Mouse (Mus musculus): ENCODE measurements around the gene Actl11.

Actl11 gene

DNA sequence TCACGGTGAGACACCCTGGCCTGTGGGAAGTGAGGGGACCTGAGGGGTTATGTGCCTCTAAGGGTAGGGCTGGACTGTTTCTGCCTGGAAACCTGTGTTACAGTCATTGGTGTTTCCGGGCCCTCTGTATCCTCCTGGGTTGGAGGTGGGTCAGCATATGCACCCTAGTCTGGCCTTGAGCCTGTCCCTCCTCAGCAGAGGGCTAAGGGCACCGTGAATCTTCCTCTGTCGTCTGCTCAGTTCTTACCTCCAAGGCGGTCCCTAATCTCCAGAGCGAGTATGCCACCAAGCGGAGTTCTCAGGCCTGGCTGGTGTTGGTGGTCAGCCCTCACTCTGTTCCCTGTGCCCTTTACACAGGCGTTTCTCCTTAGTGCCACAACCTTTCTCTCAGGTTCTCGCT lies 34.6 kb downstream of the Actl11 start:
- DNase-seq, result no peak

DNA sequence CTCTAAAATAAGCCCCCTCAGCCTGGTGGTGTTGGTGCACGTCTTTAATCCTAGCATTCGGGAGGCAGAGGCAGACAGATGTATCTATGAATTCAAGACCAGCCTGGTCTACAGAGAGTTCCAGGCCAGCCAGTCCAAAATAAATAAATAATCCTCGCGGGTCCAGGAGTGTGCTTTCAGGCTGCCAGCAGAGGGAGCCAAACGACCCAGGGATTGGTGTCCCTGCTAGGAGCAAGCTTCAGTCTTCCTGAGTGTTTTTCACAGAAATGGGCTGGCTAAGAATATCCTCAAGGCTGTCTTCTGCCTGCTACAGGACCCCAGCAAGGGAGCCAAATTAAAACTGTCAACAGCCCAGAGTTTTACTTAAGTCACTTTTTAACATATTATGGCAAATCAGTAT lies 35.4 kb downstream of the Actl11 start:
- DNase-seq, result peak; percentile 95

GRCm38 (mm10) chr9:107964681-107965080 lies 36.4 kb downstream of the Actl11 start:
- DNase-seq, result no peak

GRCm38 (mm10) chr9:107966676-107967075 lies 38.4 kb downstream of the Actl11 start:
- no peak for DNase-seq

DNA sequence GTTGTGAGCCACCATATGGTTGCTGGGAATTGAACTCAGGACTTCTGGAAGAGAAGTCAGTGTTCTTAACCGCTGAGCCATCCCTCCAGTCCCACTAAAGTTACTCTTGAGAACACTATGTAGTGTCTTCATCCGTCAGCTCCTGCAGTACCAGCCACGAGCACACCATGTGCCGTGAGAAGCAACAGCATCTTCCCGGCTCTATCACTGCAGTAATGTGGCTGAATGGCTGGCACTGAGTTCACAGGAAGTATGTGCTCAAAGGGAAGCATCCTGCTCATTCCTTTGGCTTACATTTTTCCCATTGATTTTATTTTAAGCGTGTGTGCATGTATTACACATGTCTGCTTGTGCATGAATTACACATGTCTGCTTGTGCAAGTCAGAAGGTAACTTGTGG lies 39.2 kb downstream of the Actl11 start:
- DNase-seq, result no peak

GRCm38 (mm10) chr9:107968531-107968930 lies 40.3 kb downstream of the Actl11 start:
- DNase-seq, result no peak

DNA sequence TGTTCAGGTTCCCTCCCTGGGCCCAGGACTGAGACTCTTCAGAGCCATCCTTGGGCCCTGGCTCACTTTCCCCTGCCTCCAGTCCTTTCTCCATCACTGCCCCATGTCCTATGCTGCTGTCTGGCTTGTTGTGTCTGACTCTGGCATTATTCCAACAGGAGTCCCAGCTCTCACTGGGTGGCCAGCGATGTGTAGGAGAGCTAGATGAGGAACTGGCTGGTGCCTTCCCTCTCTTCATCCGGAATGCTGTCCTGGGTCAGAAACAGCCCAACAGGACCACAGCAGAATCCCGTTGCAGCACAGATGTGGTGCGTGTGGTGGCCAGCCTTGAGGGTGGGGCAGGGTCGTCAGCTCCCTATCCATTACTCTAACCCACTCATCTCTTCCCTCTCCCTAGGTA lies 42.0 kb downstream of the Actl11 start:
- DNase-seq, result no peak

- DNase-seq, result no peak
Measured at GRCm38 (mm10) chr9:107971690-107972541, 43.6 kb downstream of the Actl11 start.

DNA sequence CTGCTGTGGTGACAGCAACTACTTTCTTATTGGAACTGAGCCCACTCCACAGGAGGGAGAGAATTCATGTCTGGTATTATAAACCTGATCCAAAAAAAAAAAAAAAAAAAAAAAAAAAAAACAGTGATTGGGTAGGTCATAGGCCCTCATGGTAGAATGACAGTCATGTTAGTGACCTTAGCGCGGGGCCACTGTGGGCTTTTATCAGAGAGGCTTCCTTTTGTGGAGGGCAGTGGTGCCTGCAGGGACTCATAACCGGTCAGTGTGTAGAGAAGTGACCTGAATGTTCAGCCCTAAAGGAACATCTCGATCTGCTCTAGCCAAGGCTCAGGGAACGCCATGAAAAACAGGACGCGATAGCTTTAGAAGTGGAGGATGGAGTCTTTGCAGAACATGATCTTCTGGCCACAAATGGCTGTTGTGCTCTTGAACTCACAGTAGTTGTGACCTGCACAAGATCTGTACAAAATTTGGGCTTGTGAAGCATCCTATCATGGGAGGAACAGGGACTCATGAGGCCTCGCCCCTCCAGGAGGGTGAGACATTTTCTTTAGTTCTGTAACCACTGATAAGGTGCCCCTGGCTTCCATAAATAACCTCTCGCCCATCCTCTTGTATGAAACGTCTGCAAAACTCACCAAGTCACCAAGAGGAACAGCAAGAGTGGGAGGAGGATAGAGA lies 46.4 kb downstream of the Actl11 start:
- no peak for DNase-seq

DNA sequence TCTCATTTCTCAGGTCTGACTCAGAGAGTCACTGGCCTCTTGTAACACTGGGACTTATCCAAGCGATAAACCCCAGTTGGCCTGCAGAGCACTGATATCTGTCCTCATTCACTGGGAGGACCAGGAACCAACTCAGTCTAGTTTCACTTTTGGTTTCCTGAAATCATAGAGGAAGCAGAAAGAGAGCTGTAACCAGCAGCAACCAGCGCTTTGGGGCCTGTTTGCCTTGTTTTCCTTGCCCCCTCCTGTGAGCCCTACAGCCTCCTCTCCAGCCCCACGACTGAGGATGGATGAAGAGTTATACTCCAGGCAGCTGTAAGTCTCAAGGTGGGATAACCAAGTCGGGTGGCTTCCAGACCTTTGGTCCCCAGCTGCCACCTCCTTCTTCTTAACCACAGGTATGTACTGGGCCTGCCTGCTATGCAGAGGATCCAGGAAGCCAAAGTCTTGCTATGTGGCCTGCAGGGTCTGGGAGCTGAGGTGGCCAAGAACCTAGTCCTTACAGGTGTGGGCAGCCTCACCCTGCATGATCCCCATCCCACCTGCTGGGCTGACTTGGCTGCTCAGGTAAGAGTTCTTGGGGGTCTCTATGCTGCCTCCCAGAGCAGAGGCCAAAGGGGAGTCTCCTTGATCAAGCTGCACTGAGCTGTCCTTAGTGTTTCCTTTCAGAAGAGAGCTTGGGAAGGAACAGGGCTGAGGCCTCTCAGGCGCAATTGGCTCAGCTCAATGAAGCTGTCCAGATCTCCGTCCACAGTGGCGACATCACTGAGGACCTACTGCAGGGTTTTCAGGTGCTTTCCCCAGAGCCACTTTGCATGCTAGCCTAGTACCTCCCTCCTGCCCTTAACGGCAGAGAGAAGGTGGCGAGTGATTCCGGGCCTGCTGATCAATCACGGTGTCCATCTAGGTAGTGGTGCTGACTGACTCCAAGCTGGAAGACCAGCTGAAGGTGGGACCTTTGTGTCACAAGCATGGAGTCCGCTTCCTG lies 47.4 kb downstream of the Actl11 start, which contains the start of gene Uba7:
TSS of gene Uba7 (plus strand) at position 107 of the 988 bp plus-strand sequence.
- DNase-seq, result peak; percentile 16 to 35

DNA sequence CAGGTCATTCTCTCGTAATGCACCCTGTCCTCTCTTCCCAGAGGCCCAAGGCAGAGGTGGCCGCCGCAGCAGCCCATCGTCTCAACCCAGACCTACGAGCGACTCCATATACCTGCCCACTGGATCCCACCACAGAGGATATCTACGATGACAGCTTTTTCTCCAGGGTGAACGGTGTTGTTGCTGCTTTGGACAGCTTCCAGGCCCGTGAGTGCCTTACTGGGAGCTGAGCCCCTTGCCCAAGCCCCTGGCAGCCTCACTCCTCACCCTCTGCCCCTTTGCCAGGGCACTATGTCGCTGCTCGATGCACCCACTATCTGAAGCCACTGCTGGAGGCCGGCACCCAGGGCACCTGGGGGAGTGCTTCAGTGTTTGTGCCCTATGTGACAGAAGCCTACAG lies 50.5 kb downstream of the Actl11 start:
- no peak for DNase-seq

All from kidney, postnatal 4 days (tissue).